Mouse (Mus musculus) lung, postnatal 14 days (tissue): ENCODE data around the gene Shroom3.

Experiments used
- DNase-seq: peaks from one replicate; pipeline ENCODE4 v3.0.0; 2021

Gene Shroom3

GRCm38 (mm10) chr5:92810922-92811533 is 127.8 kb downstream of the Shroom3 start:
- DNase-seq: peak; percentile 31

- peak; percentile 23 for DNase-seq
These were observed 128.5 kb downstream of the Shroom3 start for GRCm38 (mm10) chr5:92811761-92812160.

GRCm38 (mm10) chr5:92812936-92813335 is 129.7 kb downstream of the Shroom3 start:
- DNase-seq: peak; percentile 65

DNA sequence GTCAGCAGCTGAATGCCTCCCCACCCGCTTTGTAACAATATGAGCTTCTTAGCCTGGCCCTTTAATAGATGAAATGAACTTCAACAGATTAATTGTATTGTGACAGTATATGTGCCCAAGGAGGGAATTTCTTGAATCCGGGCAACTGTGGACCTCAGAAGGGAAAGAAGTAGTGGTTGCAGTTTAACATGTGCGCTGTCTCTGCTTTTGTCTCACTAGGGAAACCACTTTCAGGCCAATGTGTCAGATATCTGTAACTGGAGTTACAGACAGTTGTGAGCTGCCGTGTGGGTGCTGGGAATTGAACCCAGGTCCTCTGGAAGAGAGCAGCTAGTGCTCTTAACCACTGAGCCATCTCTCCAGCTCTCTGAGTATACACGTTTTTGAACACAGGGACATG is 130.3 kb downstream of the Shroom3 start:
- DNase-seq: no peak

DNA sequence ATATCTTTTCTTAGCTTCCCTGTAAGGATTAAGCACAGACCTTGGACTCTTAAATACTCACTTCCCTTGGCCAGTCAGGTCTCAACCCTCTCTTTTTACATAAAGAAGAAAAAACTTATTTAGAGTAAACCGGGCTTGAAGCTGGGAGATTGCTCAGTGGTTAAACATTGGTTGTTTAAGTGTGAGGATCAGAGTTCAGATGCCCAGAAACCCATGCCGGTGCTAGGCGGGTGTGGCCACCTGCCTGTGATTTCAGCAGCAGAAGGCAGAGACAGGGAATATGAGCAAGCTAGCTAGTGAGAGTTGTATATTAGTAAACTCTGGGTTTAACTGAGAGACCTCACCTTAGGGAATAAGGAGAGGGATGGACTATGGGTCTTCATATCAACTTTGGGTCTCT is 131.4 kb downstream of the Shroom3 start:
- no peak for DNase-seq

- peak; percentile 17 for DNase-seq
These were observed 134.0 kb downstream of the Shroom3 start for GRCm38 (mm10) chr5:92817122-92817822.

GRCm38 (mm10) chr5:92821370-92821769 is 138.1 kb downstream of the Shroom3 start:
- no peak for DNase-seq

DNA sequence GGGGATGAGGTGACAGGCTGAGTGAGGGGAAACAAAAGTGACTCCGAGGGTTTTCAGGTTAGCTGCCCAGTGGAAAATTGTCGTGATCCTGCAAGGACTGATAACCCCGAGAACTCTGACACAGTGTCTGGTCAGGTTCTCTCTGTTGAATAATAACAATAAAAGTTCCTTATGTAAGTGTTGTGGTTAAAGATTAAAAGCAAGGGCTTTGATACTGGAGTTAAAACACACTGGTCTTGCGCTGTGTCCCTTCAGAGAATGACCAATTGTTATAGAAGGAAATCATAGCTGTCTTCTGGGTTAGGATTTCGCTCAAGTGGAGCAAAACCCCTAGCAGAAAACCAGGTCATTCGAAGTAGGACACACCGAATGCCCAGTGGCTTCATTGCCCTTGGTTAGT is 140.3 kb downstream of the Shroom3 start:
- no peak for DNase-seq

DNA sequence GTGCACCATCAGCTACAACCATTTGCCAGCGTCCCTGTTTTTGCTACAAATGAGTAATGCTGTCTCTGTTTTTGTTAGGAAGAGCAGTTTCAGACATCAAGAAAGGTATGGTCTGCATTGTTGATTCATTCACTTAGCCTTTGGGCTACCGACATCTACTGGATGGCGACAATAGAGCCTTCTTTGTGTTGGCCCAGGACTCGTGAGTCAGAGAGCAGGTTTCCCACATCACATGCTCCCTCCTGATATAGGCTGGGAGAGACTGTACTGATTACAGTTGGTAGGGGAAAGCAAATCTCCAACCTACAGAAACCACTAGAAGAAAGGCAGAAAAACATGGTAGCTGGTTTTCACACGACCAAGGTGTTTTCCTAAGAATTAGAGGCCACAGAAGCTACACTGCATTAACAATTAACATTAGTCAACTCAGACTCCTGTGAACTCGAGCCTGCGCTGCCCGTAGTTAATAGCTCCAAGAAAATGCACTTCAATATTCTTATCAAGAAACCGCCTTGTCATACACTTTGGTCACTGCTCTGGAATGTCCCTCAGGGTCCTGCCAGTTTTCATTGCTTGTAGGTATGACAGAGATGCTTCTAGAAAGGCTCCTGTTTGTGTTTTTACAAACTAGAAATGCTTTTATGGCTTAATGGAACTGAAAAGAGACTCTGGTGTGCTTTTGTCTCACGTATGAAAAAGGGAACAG is 141.2 kb downstream of the Shroom3 start:
- DNase-seq: no peak

DNA sequence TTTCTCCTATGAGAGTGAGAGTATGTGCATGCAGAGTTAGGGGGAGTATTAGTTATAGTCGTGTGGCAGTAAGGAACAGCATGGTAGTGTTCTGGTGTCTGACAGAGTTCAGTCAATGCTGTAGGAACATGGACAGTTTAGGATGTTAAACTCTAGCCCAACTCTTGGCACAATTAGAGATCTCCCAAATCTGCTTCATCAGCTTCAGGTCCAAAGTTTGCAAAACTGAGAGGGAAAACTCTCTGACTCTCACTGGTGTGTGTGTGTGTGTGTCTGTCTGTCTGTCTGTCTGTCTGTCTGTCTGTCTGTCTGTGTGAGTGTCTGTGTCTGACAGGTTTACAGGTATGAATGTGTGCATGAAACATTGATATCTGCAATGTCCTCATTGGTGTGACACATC is 147.2 kb downstream of the Shroom3 start:
- DNase-seq: no peak

- no peak for DNase-seq
These were observed 151.3 kb downstream of the Shroom3 start for GRCm38 (mm10) chr5:92834513-92834912.

- no peak for DNase-seq
These were observed 154.1 kb downstream of the Shroom3 start for GRCm38 (mm10) chr5:92837311-92837710.

GRCm38 (mm10) chr5:92838351-92838784 is 155.1 kb downstream of the Shroom3 start:
- no peak for DNase-seq

GRCm38 (mm10) chr5:92839314-92839713 is 156.1 kb downstream of the Shroom3 start:
- no peak for DNase-seq

- peak; percentile 81 for DNase-seq
These were observed 158.2 kb downstream of the Shroom3 start for GRCm38 (mm10) chr5:92841474-92841873.

GRCm38 (mm10) chr5:92842417-92842816 is 159.2 kb downstream of the Shroom3 start:
- no peak for DNase-seq

DNA sequence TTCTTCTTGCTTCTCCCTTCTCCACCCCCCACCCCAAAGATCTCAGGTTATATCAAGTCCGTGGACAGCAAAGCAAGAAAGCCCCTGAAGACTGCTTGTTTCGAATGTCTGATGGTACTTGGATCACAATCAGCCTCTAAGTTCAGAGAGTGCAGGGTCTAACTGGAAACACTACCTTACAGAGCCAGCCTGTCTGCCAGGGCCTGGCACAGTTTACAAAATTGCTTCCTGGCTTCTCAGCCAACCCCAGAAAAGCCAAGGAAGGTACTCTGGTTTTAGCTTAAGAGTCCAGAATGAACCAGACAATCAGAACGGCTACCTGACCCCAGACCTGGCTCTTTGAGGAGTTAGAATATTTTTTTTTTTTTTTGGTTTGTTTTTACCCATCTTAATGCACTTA is 159.6 kb downstream of the Shroom3 start:
- peak; percentile 37 for DNase-seq

- DNase-seq: no peak
These were observed 160.9 kb downstream of the Shroom3 start for GRCm38 (mm10) chr5:92843850-92844785.

GRCm38 (mm10) chr5:92849743-92850142 is 166.5 kb downstream of the Shroom3 start:
- DNase-seq: no peak

GRCm38 (mm10) chr5:92850925-92851324 is 167.7 kb downstream of the Shroom3 start:
- no peak for DNase-seq

GRCm38 (mm10) chr5:92854983-92855382 is 171.7 kb downstream of the Shroom3 start:
- DNase-seq: peak; percentile 28

DNA sequence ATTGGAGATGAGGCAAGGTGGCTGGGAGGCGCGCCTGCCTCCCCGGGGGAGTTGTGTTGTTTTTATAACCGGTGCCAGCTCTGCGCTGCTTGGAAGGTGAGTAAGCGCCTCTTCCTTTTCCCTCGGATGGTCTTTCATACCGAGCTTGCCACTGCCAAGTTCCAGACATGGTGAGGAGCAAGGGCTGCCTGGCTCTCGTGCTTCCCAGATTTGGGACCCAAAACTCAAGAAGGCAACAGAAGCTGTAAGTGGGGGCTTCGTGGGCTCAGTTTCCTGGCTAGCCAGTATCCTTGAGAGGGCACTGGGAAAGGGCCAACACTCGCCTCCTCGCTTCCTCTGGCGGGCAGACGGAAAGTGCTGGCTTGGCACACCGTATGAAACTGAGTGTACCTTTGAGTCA is 173.1 kb downstream of the Shroom3 start:
- DNase-seq: peak; percentile 45

DNA sequence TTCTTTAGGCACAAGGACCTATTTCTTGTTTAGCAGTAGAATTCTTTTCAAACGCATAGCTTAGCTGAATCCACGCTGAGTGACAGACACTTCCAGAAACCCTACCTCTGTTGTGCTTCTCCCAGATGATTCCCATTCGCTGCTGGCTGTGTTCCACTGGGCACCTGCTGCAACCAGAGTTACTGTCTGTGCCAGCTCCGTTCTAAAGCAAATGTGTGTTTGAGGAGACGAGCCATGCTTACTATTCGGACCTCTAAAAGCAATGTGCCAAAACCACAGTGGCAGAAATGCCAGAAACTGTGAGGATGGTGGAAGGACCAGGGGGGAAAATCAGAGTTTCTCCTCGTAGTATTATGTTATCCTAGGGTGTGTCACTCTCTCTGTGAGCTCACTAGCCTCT is 173.9 kb downstream of the Shroom3 start:
- DNase-seq: no peak
